ENCODE assay signal across 8 mouse cellular contexts in the genomic region with DNA sequence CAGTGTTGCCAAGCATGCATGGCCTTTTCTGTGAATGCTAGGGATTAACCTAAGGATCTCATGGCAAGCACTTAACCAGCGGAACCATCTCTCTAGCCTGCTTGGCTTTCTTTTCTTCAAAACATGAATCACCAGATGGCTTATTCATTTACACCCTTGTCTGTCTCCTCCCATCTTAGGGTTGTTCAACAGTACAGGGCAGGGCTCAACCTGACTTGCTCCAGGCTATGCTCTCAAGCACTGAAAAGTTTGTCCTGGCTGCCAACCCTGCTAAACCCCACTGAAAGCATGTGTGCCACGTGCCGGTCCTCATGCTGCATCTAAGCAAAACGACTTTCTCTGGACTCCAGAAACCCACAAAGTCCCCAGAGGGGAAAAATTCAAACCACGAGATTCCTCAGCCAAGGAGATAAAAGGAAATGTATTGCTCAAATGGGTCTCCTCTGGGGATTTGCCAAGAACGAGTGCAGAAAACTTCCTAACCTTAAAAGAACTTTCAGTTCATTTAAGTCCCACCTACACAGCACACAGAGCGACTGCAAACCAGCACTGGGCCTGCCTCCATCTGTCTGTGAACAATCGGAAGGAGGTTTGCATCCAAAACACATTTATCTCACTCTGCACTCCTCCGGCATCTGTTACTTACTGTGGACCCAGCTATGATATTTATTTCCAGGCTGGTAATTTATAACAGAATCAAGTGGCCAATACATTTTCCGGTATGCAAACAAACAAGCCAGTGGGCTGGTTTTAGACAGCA.
DNase-seq lines count a peak whose midpoint lies in the region; ATAC-seq lines count a peak whose summit lies in the region.

No protein-coding gene starts in this region.

- peaks cover 8% of the 10 kb centered on the region; the same call in 1 of the 2 replicates for H3K4me1 ChIP-seq in embryonic facial prominence, embryonic 14.5 days (ENCODE audit: control insufficient read depth, insufficient read depth, low read length)

- ATAC-seq in embryonic facial prominence, embryonic 14.5 days (ENCODE audit: low read depth): peak; percentile 82

- peak; percentile 13 to 49 for DNase-seq in layer of hippocampus, adult 8-10 months (ENCODE audit: low spot score in 2 of 2)
- no peak for DNase-seq in layer of hippocampus, postnatal 25 days (ENCODE audit: extremely low spot score in 1 of 2, low spot score in 1 of 2)
- peak; percentile 88 for DNase-seq in embryonic facial prominence, embryonic 14.5 days (ENCODE audit: low spot score)
- peak; percentile 50 to 57 for DNase-seq in heart, adult 9 months (ENCODE audit: low spot score in 2 of 2)
- DNase-seq in lung, postnatal 14 days: peak; percentile 13
- no peak for DNase-seq in cerebellum, adult 18-20 months
- DNase-seq in B cell, adult 2 months: no peak
- no peak for DNase-seq in spleen, adult 12 weeks (ENCODE audit: low spot score)

- no peaks in the 10 kb centered on the region for H3K27me3 ChIP-seq in embryonic facial prominence, embryonic 14.5 days (replicated peaks; ENCODE audit: control insufficient read depth, insufficient read depth, low read length)

- H3K4me3 ChIP-seq in embryonic facial prominence, embryonic 14.5 days (ENCODE audit: low read depth, low read length): no peak overlapping the region

- WGBS in embryonic facial prominence, embryonic 14.5 days: 25% methylated on average over 10 of the region's 10 CpGs

- peak overlapping the region; percentile 25 for H3K4me2 ChIP-seq in embryonic facial prominence, embryonic 14.5 days (ENCODE audit: low read depth, low read length)

- no peak overlapping the region for H3K27ac ChIP-seq in embryonic facial prominence, embryonic 14.5 days (replicated peaks; ENCODE audit: low read depth, low read length)

- no peak overlapping the region for H3K9ac ChIP-seq in embryonic facial prominence, embryonic 14.5 days (ENCODE audit: low read depth, low read length)

- no peaks in the 10 kb centered on the region for H3K9me3 ChIP-seq in embryonic facial prominence, embryonic 14.5 days (ENCODE audit: control insufficient read depth, low read length)

- H3K36me3 ChIP-seq in embryonic facial prominence, embryonic 14.5 days (ENCODE audit: control insufficient read depth, insufficient read depth, low read length): no peaks in the 10 kb centered on the region

Comparison
In these comparisons a context has a peak if more than half of its experiments do, and no peak if none do; other contexts are left out.
1. DNase-seq: peak in layer of hippocampus, adult 8-10 months (2 of 2), embryonic facial prominence, embryonic 14.5 days (single experiment), heart, adult 9 months (2 of 2) and lung, postnatal 14 days (single experiment); none in layer of hippocampus, postnatal 25 days (0 of 2), cerebellum, adult 18-20 months (0 of 2), B cell, adult 2 months (0 of 2) and spleen, adult 12 weeks (single experiment).